Mouse (Mus musculus): ENCODE data around the gene Ankrd34c. TPM values are rescaled to one million over a fixed set of nuclear protein-coding genes. Genes with fewer than 3 reads are reported as not detected.

Ankrd34c gene
- polyA plus RNA-seq, 1 experiment: not detected

DNA sequence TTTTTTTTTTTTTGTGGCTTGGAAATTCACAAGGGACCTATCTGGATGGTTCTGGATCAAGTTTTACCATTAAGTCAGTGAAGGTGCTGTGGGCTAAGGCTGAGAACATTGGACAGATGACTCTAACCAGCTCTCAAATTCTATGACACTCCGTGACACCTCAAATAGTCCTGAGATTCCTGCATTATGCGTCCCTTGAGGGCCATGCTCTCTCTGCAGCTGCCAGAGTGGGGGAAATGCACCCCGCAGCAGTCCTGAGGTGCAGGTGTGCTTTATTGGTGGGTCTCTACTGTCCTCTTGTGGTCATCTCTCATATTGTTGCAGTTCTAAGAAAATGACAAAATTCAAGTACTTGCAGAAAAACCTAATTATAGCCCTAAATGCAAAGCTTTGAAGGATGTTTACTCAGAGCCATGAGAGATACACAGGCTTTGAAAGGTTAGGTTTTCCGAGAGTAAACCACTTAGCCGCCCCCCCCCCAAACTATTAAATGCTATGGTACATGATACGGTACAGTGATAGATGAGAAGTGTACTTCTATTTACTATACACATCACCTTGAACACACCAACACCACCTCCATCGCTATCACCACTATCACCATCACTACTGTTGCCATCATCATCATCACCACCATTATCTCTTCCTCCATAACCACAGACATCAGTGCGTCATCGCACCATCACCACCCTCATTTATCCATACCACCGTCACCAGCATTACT lies 50.6 kb downstream of the Ankrd34c start:
- TF ChIP-seq POLR2A (IDR thresholded peaks at IDR 0.05; ENCODE audit: borderline replicate concordance, extremely low read depth, low read depth, low read length) (no peak), CTCF (IDR thresholded peaks at IDR 0.05; ENCODE audit: insufficient read depth, low read length) (peak; percentile 40; the same call in 1 of the 2 replicates)
- WGBS: 58% methylated on average over 10 of the region's 10 CpGs
- DNase-seq: no peak
- Histone ChIP-seq H3K4me3 (replicated peaks; ENCODE audit: extremely low read depth, low read depth, low read length) (no peak overlapping the region), H3K4me1 (ENCODE audit: control insufficient read depth, insufficient read depth, low read length) (no peaks in the 10 kb centered on the region)

DNA sequence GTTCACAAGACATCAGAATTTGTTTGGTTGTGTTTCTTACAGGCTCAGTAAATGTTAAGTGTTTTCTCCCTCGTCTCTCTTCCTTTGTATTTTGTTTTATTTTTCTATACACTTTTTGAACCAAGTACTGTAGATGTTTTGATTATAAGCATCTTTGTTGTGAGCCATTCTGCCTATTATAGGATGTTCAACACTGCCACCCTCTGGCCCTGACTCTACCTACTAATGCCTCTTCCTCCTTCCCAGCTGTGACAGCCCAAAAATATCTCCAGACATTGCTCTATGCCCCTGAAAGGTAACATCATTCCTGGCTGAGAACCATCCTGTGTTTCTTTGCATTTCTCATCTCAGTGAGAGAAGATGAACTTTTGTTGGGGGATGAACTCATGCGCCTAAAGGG lies 52.0 kb downstream of the Ankrd34c start:
- Histone ChIP-seq H3K4me1 (ENCODE audit: control insufficient read depth, insufficient read depth, low read length) (no peaks in the 10 kb centered on the region), H3K4me3 (replicated peaks; ENCODE audit: extremely low read depth, low read depth, low read length) (no peak overlapping the region)
- TF ChIP-seq CTCF (IDR thresholded peaks at IDR 0.05; ENCODE audit: insufficient read depth, low read length) (no peak), POLR2A (IDR thresholded peaks at IDR 0.05; ENCODE audit: borderline replicate concordance, extremely low read depth, low read depth, low read length) (no peak)
- 54% methylated on average over 2 of the region's 2 CpGs for WGBS
- DNase-seq: no peak

DNA sequence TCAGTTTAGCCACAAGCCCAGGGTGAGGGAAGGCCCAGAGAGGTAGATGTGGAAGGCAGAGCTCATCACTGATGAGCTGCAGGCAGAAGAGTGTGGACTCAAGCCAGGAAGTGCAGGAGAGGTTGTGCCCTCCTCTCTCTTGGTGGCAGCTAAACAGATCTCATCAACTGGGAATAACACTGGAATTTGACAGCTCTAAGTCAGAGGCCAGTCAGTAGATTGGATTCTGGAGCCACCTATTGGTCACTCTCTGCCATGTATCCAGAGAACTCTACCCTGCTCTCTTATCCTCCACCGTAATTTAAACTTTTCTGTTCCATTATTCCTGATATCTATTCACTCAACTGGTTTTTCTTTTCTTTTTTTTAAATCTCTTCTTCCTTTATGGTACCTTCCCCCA lies 59.3 kb downstream of the Ankrd34c start:
- DNase-seq: no peak
- Histone ChIP-seq H3K4me3 (replicated peaks; ENCODE audit: extremely low read depth, low read depth, low read length) (no peak overlapping the region), H3K4me1 (ENCODE audit: control insufficient read depth, insufficient read depth, low read length) (no peaks in the 10 kb centered on the region)
- TF ChIP-seq POLR2A (IDR thresholded peaks at IDR 0.05; ENCODE audit: borderline replicate concordance, extremely low read depth, low read depth, low read length): no peak
- no peak for TF ChIP-seq CTCF (IDR thresholded peaks at IDR 0.05; ENCODE audit: insufficient read depth, low read length)
- WGBS: 57% methylated on average over 1 of the region's 1 CpGs

Other genes with a start within 250 kb of the Ankrd34c start
- not detected in 2 replicates for gene Minar1, start 115.3 kb downstream of the Ankrd34c start, polyA plus RNA-seq (2012; rRNA removed)
- gene Tmed3, start 33.4 kb downstream of the Ankrd34c start, polyA plus RNA-seq (2012; rRNA removed): 82.2 and 94.2 TPM in 2 replicates
- gene Rasgrf1, start 171.4 kb upstream of the Ankrd34c start, polyA plus RNA-seq (2012; rRNA removed): 0.71 and 0.90 TPM in 2 replicates

Data from lung, adult 2 months (tissue).